Mouse (Mus musculus): ENCODE data around the gene Myog. TPM values are rescaled to one million over a fixed set of nuclear protein-coding genes. Genes with fewer than 3 reads are reported as not detected.
A peak's percentile ranks its signal among the peaks of the same experiment; 100 is the strongest.
"Not testable (repeated sequence)": the region's sequence is repeated elsewhere in the genome, so short reads cannot be mapped to it uniquely, and the experiment has no call there.

Gene Myog
- polyA plus RNA-seq (2016; fragmentation: Nextera tagmentation; extraction: Ambion mirVana) = 0.62 and 3.1 TPM in 2 replicates

GRCm38 (mm10) chr1:134289598-134290099 lies at the start of gene Myog:
Gene Myog (plus strand): TSS chr1:134289989.
- Histone ChIP-seq H3K9me3 (no peaks in the 10 kb centered on the region), H3K4me3 (no peak within 1 kb of the TSS), H3K27ac (replicated peaks) (peak within 1 kb of the TSS; percentile 63), H3K27me3 (replicated peaks; ENCODE audit: low read depth, poor library complexity, severe bottlenecking) (peaks cover 11% of the 10 kb centered on the region; the same call in 1 of the 2 replicates), H3K4me1 (peaks cover 58% of the 10 kb centered on the region), H3K36me3 (replicated peaks) (no peaks in the 10 kb centered on the region)
- 29% methylated on average over 11 of the region's 11 CpGs for WGBS
- peak; percentile 63 for DNase-seq (ENCODE audit: low spot score)

DNA sequence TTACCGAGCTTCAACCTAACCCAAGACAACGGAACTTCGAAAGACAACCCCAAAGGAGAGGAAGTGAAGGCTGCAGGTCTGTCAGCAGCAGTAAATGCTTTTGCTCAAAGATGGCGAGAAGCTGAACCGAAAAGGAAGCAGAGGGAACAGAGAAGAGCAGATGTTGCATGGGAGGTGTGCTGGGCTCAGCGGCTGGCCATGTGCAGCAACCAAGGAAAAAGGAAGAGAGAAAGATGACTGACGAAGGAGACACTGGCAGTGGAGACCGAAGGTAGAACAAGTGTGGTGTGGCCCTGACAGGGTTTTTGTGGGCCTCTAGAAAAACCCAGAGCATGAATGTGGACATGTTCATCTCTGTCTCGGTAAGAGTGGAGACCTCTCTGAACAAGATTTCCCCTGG lies 49.1 kb upstream of the Myog start:
- Histone ChIP-seq H3K27ac (replicated peaks) (no peak overlapping the region), H3K9me3 (no peaks in the 10 kb centered on the region), H3K27me3 (replicated peaks; ENCODE audit: low read depth, poor library complexity, severe bottlenecking) (peaks cover 82% of the 10 kb centered on the region), H3K36me3 (replicated peaks) (no peaks in the 10 kb centered on the region), H3K4me3 (no peak overlapping the region), H3K4me1 (peaks cover 22% of the 10 kb centered on the region)
- WGBS = 87% methylated on average over 9 of the region's 9 CpGs
- DNase-seq (ENCODE audit: low spot score) = no peak

DNA sequence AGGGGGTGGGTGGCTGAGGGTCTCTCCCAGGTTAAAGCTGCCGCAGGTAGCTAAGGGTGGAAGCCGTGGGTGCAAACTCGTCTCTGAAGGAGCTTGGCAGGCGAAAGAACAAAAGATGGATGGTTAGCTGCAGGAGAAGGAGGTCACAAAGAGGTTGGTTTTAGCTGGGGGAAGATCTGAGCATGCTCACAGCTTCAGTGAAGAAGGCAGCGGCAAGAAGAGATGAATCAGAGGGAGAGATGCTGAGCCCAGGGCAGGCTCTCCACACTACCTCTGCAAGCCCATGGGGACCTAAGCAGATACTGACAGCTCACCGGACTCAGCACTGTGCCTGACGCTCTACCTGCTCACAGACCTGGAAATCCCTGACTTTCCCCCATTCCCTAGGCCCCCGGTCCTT lies 48.5 kb upstream of the Myog start:
- Histone ChIP-seq H3K4me3 (no peak overlapping the region), H3K9me3 (no peaks in the 10 kb centered on the region), H3K27ac (replicated peaks) (no peak overlapping the region), H3K36me3 (replicated peaks) (no peaks in the 10 kb centered on the region), H3K4me1 (peaks cover 16% of the 10 kb centered on the region), H3K27me3 (replicated peaks; ENCODE audit: low read depth, poor library complexity, severe bottlenecking) (peaks cover 76% of the 10 kb centered on the region)
- no peak for DNase-seq (ENCODE audit: low spot score)
- 78% methylated on average over 8 of the region's 8 CpGs for WGBS

- H3K27me3 ChIP-seq (replicated peaks; ENCODE audit: low read depth, poor library complexity, severe bottlenecking) = peaks cover 66% of the 10 kb centered on the region
- no peak overlapping the region for H3K4me3 ChIP-seq
- no peaks in the 10 kb centered on the region for H3K9me3 ChIP-seq
- no peak overlapping the region for H3K27ac ChIP-seq (replicated peaks)
- DNase-seq (ENCODE audit: low spot score) = no peak
- 77% methylated on average over 2 of the region's 2 CpGs for WGBS
- no peaks in the 10 kb centered on the region for H3K36me3 ChIP-seq (replicated peaks)
- H3K4me1 ChIP-seq = peaks cover 16% of the 10 kb centered on the region
Observed at GRCm38 (mm10) chr1:134242286-134242685, 47.5 kb upstream of the Myog start.

GRCm38 (mm10) chr1:134243505-134243904 lies 46.3 kb upstream of the Myog start:
- no peak overlapping the region for H3K27ac ChIP-seq (replicated peaks)
- H3K27me3 ChIP-seq (replicated peaks; ENCODE audit: low read depth, poor library complexity, severe bottlenecking) = peaks cover 57% of the 10 kb centered on the region
- no peaks in the 10 kb centered on the region for H3K36me3 ChIP-seq (replicated peaks)
- H3K4me3 ChIP-seq = no peak overlapping the region
- 65% methylated on average over 6 of the region's 6 CpGs for WGBS
- H3K9me3 ChIP-seq = no peaks in the 10 kb centered on the region
- DNase-seq (ENCODE audit: low spot score) = no peak
- H3K4me1 ChIP-seq = peaks cover 16% of the 10 kb centered on the region

- Histone ChIP-seq H3K4me3 (peak overlapping the region; percentile 14; the same call in 1 of the 2 replicates), H3K27me3 (replicated peaks; ENCODE audit: low read depth, poor library complexity, severe bottlenecking) (peaks cover 51% of the 10 kb centered on the region), H3K36me3 (replicated peaks) (no peaks in the 10 kb centered on the region), H3K9me3 (no peaks in the 10 kb centered on the region), H3K4me1 (peaks cover 12% of the 10 kb centered on the region), H3K27ac (replicated peaks) (no peak overlapping the region; the same call in 1 of the 2 replicates)
- peak; percentile 90 for DNase-seq (ENCODE audit: low spot score)
- 24% methylated on average over 35 of the region's 35 CpGs for WGBS
Observed at GRCm38 (mm10) chr1:134243948-134244914, 45.6 kb upstream of the Myog start.

DNA sequence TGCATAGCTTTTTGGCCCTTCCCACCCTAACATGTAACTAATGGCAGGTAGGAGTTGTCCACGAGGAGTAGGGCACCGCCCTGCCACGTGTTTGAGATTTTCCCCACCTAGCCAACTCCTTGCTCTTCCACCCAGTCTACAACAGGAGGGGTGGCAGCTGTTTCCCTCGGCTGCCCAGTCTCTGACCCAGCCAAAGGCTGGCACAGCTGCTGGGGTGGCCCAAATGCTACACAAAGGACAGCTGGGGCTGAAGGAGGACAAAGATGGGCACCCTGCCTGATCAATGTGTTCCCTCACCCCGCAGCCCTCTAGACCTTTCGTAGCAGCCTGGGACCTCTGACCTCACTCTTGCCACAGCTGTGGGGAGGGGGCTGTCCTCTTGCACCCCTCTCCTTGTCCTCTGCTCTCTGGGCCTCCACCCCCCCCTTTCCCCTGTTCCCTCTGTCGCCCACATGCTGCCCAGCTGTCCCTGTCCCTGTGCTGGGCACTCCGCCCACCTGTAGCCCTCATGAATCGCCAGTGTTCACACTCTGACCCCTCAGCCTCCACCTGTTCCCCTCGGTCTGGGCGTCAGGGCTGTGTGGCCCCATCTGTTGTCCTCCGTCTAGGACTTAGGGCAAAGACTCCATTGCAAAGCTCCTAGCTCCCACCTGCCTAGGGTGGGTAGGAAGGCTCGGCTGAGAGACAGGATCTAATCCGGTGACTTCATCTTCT lies 44.6 kb upstream of the Myog start:
- H3K27ac ChIP-seq (replicated peaks) = peak overlapping the region; percentile 5; the same call in 1 of the 2 replicates

GRCm38 (mm10) chr1:134246590-134246989 lies 43.2 kb upstream of the Myog start:
- Histone ChIP-seq H3K27me3 (replicated peaks; ENCODE audit: low read depth, poor library complexity, severe bottlenecking) (peaks cover 30% of the 10 kb centered on the region), H3K4me3 (no peak overlapping the region), H3K27ac (replicated peaks) (no peak overlapping the region), H3K9me3 (no peaks in the 10 kb centered on the region), H3K4me1 (peaks cover 10% of the 10 kb centered on the region), H3K36me3 (replicated peaks) (no peaks in the 10 kb centered on the region)
- 63% methylated on average over 4 of the region's 4 CpGs for WGBS
- DNase-seq (ENCODE audit: low spot score) = no peak

More for the DNA sequence above, 44.6 kb upstream of the Myog start:
- peaks cover 43% of the 10 kb centered on the region for H3K27me3 ChIP-seq (replicated peaks; ENCODE audit: low read depth, poor library complexity, severe bottlenecking)
- DNase-seq (ENCODE audit: low spot score) = no peak
- WGBS = 77% methylated on average over 14 of the region's 14 CpGs
- no peaks in the 10 kb centered on the region for H3K9me3 ChIP-seq
- H3K4me3 ChIP-seq = no peak overlapping the region
- no peaks in the 10 kb centered on the region for H3K36me3 ChIP-seq (replicated peaks)
- peaks cover 10% of the 10 kb centered on the region for H3K4me1 ChIP-seq

- not testable (repeated sequence) for H3K27ac ChIP-seq (replicated peaks); DNase-seq (ENCODE audit: low spot score); H3K4me3 ChIP-seq; H3K4me1 ChIP-seq; H3K36me3 ChIP-seq (replicated peaks); H3K9me3 ChIP-seq; H3K27me3 ChIP-seq (replicated peaks; ENCODE audit: low read depth, poor library complexity, severe bottlenecking)
- 84% methylated on average over 1 of the region's 1 CpGs for WGBS
Observed at GRCm38 (mm10) chr1:134249681-134250080, 40.1 kb upstream of the Myog start.

GRCm38 (mm10) chr1:134264341-134264740 lies 25.4 kb upstream of the Myog start:
- 92% methylated on average over 6 of the region's 6 CpGs for WGBS
- DNase-seq (ENCODE audit: low spot score) = no peak
- H3K4me1 ChIP-seq = no peaks in the 10 kb centered on the region
- H3K27ac ChIP-seq (replicated peaks) = no peak overlapping the region
- peaks cover 13% of the 10 kb centered on the region; the same call in 1 of the 2 replicates for H3K9me3 ChIP-seq
- no peaks in the 10 kb centered on the region for H3K27me3 ChIP-seq (replicated peaks; ENCODE audit: low read depth, poor library complexity, severe bottlenecking)
- H3K4me3 ChIP-seq = no peak overlapping the region
- H3K36me3 ChIP-seq (replicated peaks) = no peaks in the 10 kb centered on the region

DNA sequence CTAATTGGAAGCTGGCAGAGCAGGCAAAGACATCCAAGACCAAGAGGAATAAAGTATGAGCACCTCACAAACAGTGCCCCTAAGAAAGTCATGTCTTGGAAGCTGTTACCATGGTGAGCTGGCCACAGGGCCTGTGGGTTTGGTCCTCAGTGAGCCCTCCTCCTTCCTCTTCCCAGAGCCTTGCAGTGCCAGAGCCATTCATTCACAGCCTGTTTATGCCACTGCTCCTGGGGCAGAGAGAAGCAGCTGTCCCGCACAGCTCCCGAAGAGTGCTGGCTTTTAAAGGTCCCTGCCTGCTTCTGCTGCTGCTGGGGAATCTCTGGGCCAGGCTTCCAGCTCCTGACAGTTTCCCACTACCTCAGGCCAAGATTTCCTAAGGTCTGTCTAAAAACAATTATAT lies 24.0 kb upstream of the Myog start:
- no peaks in the 10 kb centered on the region for H3K27me3 ChIP-seq (replicated peaks; ENCODE audit: low read depth, poor library complexity, severe bottlenecking)
- WGBS = 48% methylated on average over 2 of the region's 2 CpGs
- H3K9me3 ChIP-seq = peaks cover 4% of the 10 kb centered on the region; the same call in 1 of the 2 replicates
- no peaks in the 10 kb centered on the region for H3K36me3 ChIP-seq (replicated peaks)
- no peak for DNase-seq (ENCODE audit: low spot score)
- H3K27ac ChIP-seq (replicated peaks) = no peak overlapping the region
- H3K4me1 ChIP-seq = no peaks in the 10 kb centered on the region
- H3K4me3 ChIP-seq = no peak overlapping the region

GRCm38 (mm10) chr1:134270026-134270425 lies 19.8 kb upstream of the Myog start:
- H3K36me3 ChIP-seq (replicated peaks) = no peaks in the 10 kb centered on the region
- 66% methylated on average over 7 of the region's 7 CpGs for WGBS
- H3K4me1 ChIP-seq = peaks cover 16% of the 10 kb centered on the region
- no peak for DNase-seq (ENCODE audit: low spot score)
- H3K9me3 ChIP-seq = no peaks in the 10 kb centered on the region
- no peak overlapping the region for H3K4me3 ChIP-seq
- H3K27me3 ChIP-seq (replicated peaks; ENCODE audit: low read depth, poor library complexity, severe bottlenecking) = no peaks in the 10 kb centered on the region
- H3K27ac ChIP-seq (replicated peaks) = no peak overlapping the region
